Mouse (Mus musculus): ENCODE measurements at regions not wholly inside any gene's neighbourhood (a gene's known extent, or its start where the extent isn't known, plus 50 kb on each side); places are given as distances from the start of the nearest gene placed in this dataset.

DNA sequence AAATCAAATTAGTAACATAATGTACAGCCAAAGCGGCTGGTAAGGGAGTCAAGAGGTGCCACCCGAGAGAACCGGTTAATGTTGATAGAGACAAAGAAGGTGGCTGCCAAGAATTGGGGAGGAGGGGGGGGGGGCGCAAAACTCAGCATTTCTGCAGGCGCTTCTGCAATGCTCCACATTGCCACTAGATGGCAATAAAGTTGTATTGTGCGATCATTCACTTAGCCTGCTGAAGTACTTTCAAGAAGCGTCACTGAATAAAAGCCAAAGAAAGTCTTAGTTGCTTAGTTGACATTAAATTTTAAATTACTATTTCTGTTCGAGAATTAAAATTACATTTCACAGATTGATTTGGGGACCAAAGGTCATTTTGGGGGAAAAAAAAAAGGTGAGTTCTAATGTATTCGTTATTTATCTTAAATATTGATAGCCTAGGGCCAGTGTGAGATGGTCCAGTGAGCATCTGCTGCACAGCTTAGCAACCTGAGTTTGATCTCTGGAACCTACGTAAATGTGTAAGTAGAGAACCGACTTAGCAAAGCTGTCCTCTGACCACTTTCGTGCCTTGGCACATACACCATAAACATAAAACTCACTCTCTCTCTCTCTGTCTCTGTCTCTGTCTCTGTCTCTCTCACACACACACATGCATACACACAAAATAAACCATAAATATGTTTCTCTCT, 186.6 kb upstream of the Jmjd1c start:
- Histone ChIP-seq H3K4me2 (ENCODE audit: low read depth, low read length) (no peak overlapping the region), H3K36me3 (ENCODE audit: control insufficient read depth, insufficient read depth, low read length) (no peaks in the 10 kb centered on the region), H3K4me1 (ENCODE audit: control insufficient read depth, insufficient read depth, low read length) (peaks cover 32% of the 10 kb centered on the region), H3K27ac (ENCODE audit: low read length) (0 out of 2 replicates have a peak overlapping the region, but pooled peaks have one; percentile 48), H3K4me3 (ENCODE audit: low read length) (no peak overlapping the region), H3K27me3 (replicated peaks; ENCODE audit: control insufficient read depth, insufficient read depth, low read length) (no peaks in the 10 kb centered on the region), H3K9me3 (ENCODE audit: control insufficient read depth, low read length) (no peaks in the 10 kb centered on the region), H3K9ac (ENCODE audit: low read depth, low read length) (no peak overlapping the region)
- 15% methylated on average over 12 of the region's 12 CpGs for WGBS
- 0 out of 2 replicates have a peak, but pooled peaks have one; percentile 18 for ATAC-seq

DNA sequence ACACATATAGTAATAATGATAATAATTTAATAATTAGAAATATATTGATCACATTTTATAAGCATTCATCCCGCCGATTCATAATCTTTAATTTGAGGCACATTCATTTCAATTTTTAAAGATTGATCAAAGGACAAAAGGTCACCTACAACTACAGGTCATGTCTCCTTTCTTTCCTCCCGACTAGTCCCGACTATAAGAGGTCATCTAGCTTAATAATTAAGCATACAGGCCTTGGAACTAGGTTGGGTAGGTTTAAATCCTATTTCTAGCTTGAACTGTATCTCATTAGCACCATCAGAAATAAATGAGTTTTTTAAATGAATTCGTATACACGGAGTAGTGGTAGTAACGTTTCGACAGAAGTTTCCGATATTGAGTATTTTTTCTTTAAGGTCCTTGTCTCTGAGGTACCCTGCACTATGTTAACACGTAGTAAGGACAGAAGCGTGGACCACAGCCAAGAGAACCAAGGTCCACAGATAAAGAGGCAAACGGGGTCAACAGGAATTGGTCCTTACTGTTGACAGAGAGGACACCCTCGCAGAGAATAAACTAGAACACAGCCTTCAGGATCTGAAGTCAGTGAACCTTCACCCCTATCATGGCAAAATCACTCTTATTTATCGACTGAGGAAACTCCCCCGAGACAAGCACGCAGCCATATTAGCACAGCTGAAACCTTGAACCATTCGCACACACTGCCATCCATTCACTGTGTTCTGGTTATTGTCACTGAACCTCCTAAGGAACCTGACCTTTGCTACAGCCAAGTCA, 185.8 kb upstream of the Jmjd1c start:
- 0 out of 2 replicates have a peak overlapping the region, but pooled peaks have one; percentile 7 for H3K4me2 ChIP-seq (ENCODE audit: low read depth, low read length)
- WGBS: 38% methylated on average over 17 of the region's 17 CpGs

DNA sequence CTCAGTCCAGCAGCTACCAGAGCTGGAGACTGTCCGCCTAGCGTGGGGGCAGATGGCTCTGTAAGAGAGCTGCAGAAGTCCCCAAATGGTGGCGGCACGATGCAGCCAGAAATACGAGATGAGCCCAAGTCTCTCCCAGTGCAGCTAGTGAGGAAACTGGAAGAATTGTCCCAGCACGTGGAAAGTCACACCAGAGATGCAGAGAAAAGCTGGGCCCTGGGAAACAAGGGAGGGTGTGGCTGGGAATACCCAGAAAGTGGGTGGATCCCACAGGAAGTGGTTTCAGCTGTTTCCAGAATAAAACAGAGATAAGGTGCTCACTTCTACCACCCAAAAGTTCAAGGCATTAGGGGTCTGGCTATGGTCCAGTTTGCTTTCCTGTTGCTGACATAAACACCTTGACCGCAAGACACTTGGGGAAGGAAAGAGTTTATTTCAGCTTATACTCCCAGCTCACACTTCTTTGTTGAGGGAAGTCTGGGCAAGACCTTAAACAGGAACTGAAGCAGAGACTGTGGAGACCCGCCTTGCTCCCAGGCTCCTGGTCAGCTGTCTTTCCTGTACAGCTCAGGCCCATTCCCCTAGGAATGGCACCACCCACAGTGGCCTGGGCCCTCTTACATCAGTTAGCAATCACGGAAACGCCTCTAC, 184.5 kb upstream of the Jmjd1c start:
- H3K4me3 ChIP-seq (ENCODE audit: low read length): no peak overlapping the region
- no peaks in the 10 kb centered on the region for H3K36me3 ChIP-seq (ENCODE audit: control insufficient read depth, insufficient read depth, low read length)
- H3K27ac ChIP-seq (ENCODE audit: low read length): no peak overlapping the region
- H3K4me2 ChIP-seq (ENCODE audit: low read depth, low read length): no peak overlapping the region
- 54% methylated on average over 10 of the region's 10 CpGs for WGBS
- no peaks in the 10 kb centered on the region for H3K9me3 ChIP-seq (ENCODE audit: control insufficient read depth, low read length)
- peak; percentile 44 for ATAC-seq
- no peaks in the 10 kb centered on the region for H3K27me3 ChIP-seq (replicated peaks; ENCODE audit: control insufficient read depth, insufficient read depth, low read length)
- no peak overlapping the region; the same call in 1 of the 2 replicates for H3K9ac ChIP-seq (ENCODE audit: low read depth, low read length)
- H3K4me1 ChIP-seq (ENCODE audit: control insufficient read depth, insufficient read depth, low read length): peaks cover 32% of the 10 kb centered on the region

More for the DNA sequence above, 185.8 kb upstream of the Jmjd1c start:
- peak; percentile 67 for ATAC-seq
- Histone ChIP-seq H3K27ac (ENCODE audit: low read length) (peak overlapping the region; percentile 41; the same call in 1 of the 2 replicates), H3K36me3 (ENCODE audit: control insufficient read depth, insufficient read depth, low read length) (no peaks in the 10 kb centered on the region), H3K9me3 (ENCODE audit: control insufficient read depth, low read length) (no peaks in the 10 kb centered on the region), H3K4me1 (ENCODE audit: control insufficient read depth, insufficient read depth, low read length) (peaks cover 32% of the 10 kb centered on the region), H3K4me3 (ENCODE audit: low read length) (no peak overlapping the region), H3K27me3 (replicated peaks; ENCODE audit: control insufficient read depth, insufficient read depth, low read length) (no peaks in the 10 kb centered on the region), H3K9ac (ENCODE audit: low read depth, low read length) (no peak overlapping the region; the same call in 1 of the 2 replicates)

DNA sequence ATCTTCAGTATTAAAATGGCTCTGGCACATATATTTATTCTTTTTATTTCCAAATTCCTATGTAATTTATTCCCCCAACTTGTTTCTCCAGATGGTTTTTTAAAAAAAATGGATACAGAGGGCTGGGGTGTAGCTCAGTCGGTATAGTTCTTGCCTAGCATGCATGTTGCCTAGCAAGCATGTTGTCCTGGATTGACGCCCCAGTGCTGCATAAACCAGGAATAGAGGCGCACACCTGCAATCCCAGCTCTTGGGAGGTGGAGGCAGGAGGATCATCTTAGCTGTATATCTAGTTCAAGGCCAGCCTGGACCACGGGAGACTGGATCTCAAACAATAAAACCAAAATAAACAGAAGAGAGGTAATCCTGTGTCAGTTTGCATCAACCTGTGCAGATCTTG, 183.5 kb upstream of the Jmjd1c start:
- H3K27me3 ChIP-seq (replicated peaks; ENCODE audit: control insufficient read depth, insufficient read depth, low read length): no peaks in the 10 kb centered on the region
- H3K36me3 ChIP-seq (ENCODE audit: control insufficient read depth, insufficient read depth, low read length): no peaks in the 10 kb centered on the region
- no peak overlapping the region for H3K4me3 ChIP-seq (ENCODE audit: low read length)
- H3K4me2 ChIP-seq (ENCODE audit: low read depth, low read length): no peak overlapping the region
- H3K9ac ChIP-seq (ENCODE audit: low read depth, low read length): no peak overlapping the region
- no peak overlapping the region for H3K27ac ChIP-seq (ENCODE audit: low read length)
- H3K4me1 ChIP-seq (ENCODE audit: control insufficient read depth, insufficient read depth, low read length): peaks cover 32% of the 10 kb centered on the region
- ATAC-seq: no peak
- H3K9me3 ChIP-seq (ENCODE audit: control insufficient read depth, low read length): no peaks in the 10 kb centered on the region
- 75% methylated on average over 4 of the region's 4 CpGs for WGBS

GRCm38 (mm10) chr10:66913187-66913586, 182.7 kb upstream of the Jmjd1c start:
- ATAC-seq: no peak
- Histone ChIP-seq H3K4me2 (ENCODE audit: low read depth, low read length) (no peak overlapping the region), H3K4me3 (ENCODE audit: low read length) (no peak overlapping the region), H3K9me3 (ENCODE audit: control insufficient read depth, low read length) (no peaks in the 10 kb centered on the region), H3K9ac (ENCODE audit: low read depth, low read length) (no peak overlapping the region), H3K27me3 (replicated peaks; ENCODE audit: control insufficient read depth, insufficient read depth, low read length) (no peaks in the 10 kb centered on the region), H3K27ac (ENCODE audit: low read length) (no peak overlapping the region), H3K36me3 (ENCODE audit: control insufficient read depth, insufficient read depth, low read length) (no peaks in the 10 kb centered on the region), H3K4me1 (ENCODE audit: control insufficient read depth, insufficient read depth, low read length) (peaks cover 32% of the 10 kb centered on the region)
- WGBS: 50% methylated on average over 14 of the region's 14 CpGs

DNA sequence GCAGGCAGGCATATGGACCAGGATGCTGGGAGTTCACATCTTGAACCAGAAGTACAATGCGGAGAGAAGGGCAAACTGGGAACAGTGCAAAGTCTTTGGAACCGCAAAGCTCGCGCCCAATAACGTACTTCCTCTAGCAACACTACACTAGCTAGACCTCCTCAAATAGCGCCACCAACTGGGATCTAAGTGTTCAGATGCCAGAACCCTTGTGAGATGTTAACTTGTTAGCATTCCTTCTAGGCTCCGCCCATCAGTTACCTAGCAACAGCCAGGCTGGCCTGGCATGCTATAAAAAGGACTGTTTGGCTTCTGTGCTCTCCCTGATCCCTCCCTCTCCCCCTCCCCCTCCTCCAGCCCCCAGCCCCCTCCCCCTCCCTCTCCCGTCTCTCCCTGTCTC, 182.3 kb upstream of the Jmjd1c start:
- Histone ChIP-seq H3K9me3 (ENCODE audit: control insufficient read depth, low read length) (no peaks in the 10 kb centered on the region), H3K4me2 (ENCODE audit: low read depth, low read length) (no peak overlapping the region), H3K9ac (ENCODE audit: low read depth, low read length) (no peak overlapping the region), H3K36me3 (ENCODE audit: control insufficient read depth, insufficient read depth, low read length) (no peaks in the 10 kb centered on the region), H3K27ac (ENCODE audit: low read length) (no peak overlapping the region), H3K27me3 (replicated peaks; ENCODE audit: control insufficient read depth, insufficient read depth, low read length) (no peaks in the 10 kb centered on the region), H3K4me3 (ENCODE audit: low read length) (no peak overlapping the region), H3K4me1 (ENCODE audit: control insufficient read depth, insufficient read depth, low read length) (peaks cover 32% of the 10 kb centered on the region)
- ATAC-seq: no peak; the same call in 1 of the 2 replicates
- WGBS: 51% methylated on average over 7 of the region's 8 CpGs

DNA sequence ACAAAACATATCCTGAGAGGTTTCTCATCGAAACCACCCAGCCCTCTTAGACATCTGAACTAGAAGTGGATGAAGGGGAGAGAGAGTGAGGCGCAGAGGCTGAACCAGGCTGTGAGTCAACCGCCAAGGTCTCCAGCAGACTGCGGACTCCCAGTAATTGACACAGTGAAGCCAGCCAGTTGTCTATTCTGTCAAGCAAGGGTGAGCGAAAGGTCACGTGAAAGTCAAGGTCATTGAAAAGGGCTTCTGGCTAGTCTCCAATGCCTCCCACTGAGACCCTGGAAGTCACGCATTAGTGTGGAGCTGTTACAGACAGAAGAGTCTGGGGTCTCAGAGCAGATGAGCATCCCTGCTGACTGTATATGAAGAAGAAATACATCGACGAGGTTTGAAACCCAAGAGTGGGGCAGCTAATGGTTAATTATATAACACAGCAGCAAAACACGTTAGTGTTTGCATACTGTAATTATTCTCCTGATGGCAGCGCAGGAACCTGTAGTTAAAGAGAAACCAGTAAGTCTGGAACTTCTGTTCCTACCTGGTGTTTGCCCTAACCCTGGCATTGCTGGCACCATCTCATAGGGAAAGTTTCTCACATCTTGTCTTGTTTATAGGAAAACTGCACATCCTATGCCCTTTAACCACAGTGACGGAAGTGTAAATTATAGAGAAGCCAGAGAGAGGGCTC, 181.5 kb upstream of the Jmjd1c start:
- ATAC-seq: no peak
- WGBS: 45% methylated on average over 12 of the region's 12 CpGs
- Histone ChIP-seq H3K27me3 (replicated peaks; ENCODE audit: control insufficient read depth, insufficient read depth, low read length) (no peaks in the 10 kb centered on the region), H3K27ac (ENCODE audit: low read length) (no peak overlapping the region), H3K36me3 (ENCODE audit: control insufficient read depth, insufficient read depth, low read length) (no peaks in the 10 kb centered on the region), H3K9ac (ENCODE audit: low read depth, low read length) (no peak overlapping the region), H3K4me1 (ENCODE audit: control insufficient read depth, insufficient read depth, low read length) (peaks cover 32% of the 10 kb centered on the region), H3K4me2 (ENCODE audit: low read depth, low read length) (no peak overlapping the region), H3K4me3 (ENCODE audit: low read length) (no peak overlapping the region), H3K9me3 (ENCODE audit: control insufficient read depth, low read length) (no peaks in the 10 kb centered on the region)

GRCm38 (mm10) chr10:66915801-66916200, 180.1 kb upstream of the Jmjd1c start:
- Histone ChIP-seq H3K27ac (ENCODE audit: low read length) (no peak overlapping the region), H3K4me3 (ENCODE audit: low read length) (no peak overlapping the region), H3K4me1 (ENCODE audit: control insufficient read depth, insufficient read depth, low read length) (peaks cover 30% of the 10 kb centered on the region), H3K27me3 (replicated peaks; ENCODE audit: control insufficient read depth, insufficient read depth, low read length) (no peaks in the 10 kb centered on the region), H3K9ac (ENCODE audit: low read depth, low read length) (no peak overlapping the region), H3K9me3 (ENCODE audit: control insufficient read depth, low read length) (no peaks in the 10 kb centered on the region), H3K36me3 (ENCODE audit: control insufficient read depth, insufficient read depth, low read length) (no peaks in the 10 kb centered on the region), H3K4me2 (ENCODE audit: low read depth, low read length) (no peak overlapping the region)
- 74% methylated on average over 10 of the region's 10 CpGs for WGBS
- ATAC-seq: no peak

DNA sequence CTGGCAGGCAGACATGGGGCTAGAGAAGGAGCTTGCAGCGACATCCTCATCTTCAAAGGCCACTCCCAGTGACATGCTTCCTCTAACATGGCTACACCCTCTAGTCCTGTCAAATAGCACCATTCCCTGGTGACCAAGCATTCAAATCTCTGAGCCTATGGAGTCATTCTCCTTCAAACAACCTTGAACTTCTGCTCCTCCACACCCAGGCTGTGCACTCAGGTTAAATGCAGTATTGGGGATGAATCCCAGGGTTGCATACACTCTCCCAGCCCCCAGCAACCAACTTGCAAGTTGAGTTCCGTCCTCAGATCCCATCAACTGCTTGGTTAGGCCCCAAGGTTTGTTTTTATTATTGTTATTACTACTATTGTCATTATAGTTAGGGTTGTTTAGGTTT, 178.2 kb upstream of the Jmjd1c start:
- peaks cover 37% of the 10 kb centered on the region for H3K4me1 ChIP-seq (ENCODE audit: control insufficient read depth, insufficient read depth, low read length)
- H3K9me3 ChIP-seq (ENCODE audit: control insufficient read depth, low read length): no peaks in the 10 kb centered on the region
- H3K4me3 ChIP-seq (ENCODE audit: low read length): no peak overlapping the region
- WGBS: 79% methylated on average over 2 of the region's 2 CpGs
- H3K4me2 ChIP-seq (ENCODE audit: low read depth, low read length): no peak overlapping the region
- no peaks in the 10 kb centered on the region for H3K27me3 ChIP-seq (replicated peaks; ENCODE audit: control insufficient read depth, insufficient read depth, low read length)
- ATAC-seq: no peak
- no peaks in the 10 kb centered on the region for H3K36me3 ChIP-seq (ENCODE audit: control insufficient read depth, insufficient read depth, low read length)
- H3K27ac ChIP-seq (ENCODE audit: low read length): no peak overlapping the region
- no peak overlapping the region for H3K9ac ChIP-seq (ENCODE audit: low read depth, low read length)

Measured in intestine, embryonic 16.5 days (tissue).